Mouse (Mus musculus) cerebellum, adult 2 months (tissue): ENCODE data around the gene Neurl3.
A peak's percentile ranks its signal among the peaks of the same experiment; 100 is the strongest.

ENCODE experiments used
- CTCF ChIP-seq: fragments of 200-500 bp; IDR thresholded peaks from 2 replicates; pipeline ENCODE4 v1.5.1; 2011; ENCODE audit warnings: low read depth, mild to moderate bottlenecking, control low read depth, low read length, moderate library complexity, borderline replicate concordance; ENCODE audit not compliant: insufficient read depth
- POLR2A ChIP-seq: fragments of 200-500 bp; IDR thresholded peaks from 2 replicates; pipeline ENCODE4 v1.6.1; 2011; ENCODE audit warnings: low read length, control low read depth, borderline replicate concordance; ENCODE audit not compliant: insufficient read depth

- TF ChIP-seq POLR2A (no peak), CTCF (peak; percentile 84)
Observed at GRCm38 (mm10) chr1:36277267-36278060, 3.0 kb upstream of the Neurl3 start.
